Mouse (Mus musculus) G1E (cell line): ENCODE data around the gene Dnm1.

Experiments
- CTCF ChIP-seq: IDR thresholded peaks from 2 replicates; pipeline ENCODE4 v1.5.1; 2012; ENCODE audit warnings: low read depth, low read length, inconsistent platforms, mixed read lengths
- GATA1 ChIP-seq: IDR thresholded peaks from 2 replicates; pipeline ENCODE4 v1.6.1; 2012; ENCODE audit warnings: borderline replicate concordance, low read length, inconsistent platforms, mixed read lengths
- POLR2AphosphoS5 ChIP-seq: IDR thresholded peaks from 2 replicates; pipeline ENCODE4 v1.6.1; 2012; ENCODE audit warnings: low read depth, low read length, inconsistent platforms; ENCODE audit not compliant: insufficient replicate concordance

DNA sequence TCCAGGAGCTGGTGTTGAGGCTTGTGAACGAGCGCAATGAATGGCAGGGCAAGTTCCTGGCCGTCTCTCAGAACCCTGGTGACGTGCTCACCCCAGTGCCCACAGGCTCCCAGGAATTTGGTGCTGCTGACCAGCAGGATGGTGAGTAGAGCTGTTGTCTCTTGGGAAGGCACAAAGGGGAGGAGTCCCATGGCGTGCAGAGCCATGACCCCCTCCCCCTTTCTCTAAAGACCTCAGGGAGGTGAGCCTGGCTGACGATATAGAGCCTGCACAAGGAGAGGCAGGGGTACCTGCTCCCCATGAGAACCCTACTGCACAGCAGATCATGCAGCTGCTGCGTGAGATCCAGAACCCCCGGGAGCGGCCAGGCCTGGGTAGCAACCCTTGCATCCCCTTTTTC is 47.0 kb downstream of the Dnm1 start:
- TF ChIP-seq POLR2AphosphoS5, result no peak
- no peak for TF ChIP-seq CTCF
- TF ChIP-seq GATA1, result no peak
